Mouse (Mus musculus) ES-Bruce4 (cell line): ENCODE measurements at regions not wholly inside any gene's neighbourhood (a gene's known extent, or its start where the extent isn't known, plus 50 kb on each side); places are given as distances from the start of the nearest gene placed in this dataset.

Experiments
- H3K27ac ChIP-seq: 2 replicates; pipeline ENCODE4 v1.5.1; 2012; ENCODE audit warnings: low read length, inconsistent platforms; ENCODE audit not compliant: insufficient read depth
- H3K27me3 ChIP-seq: 2 replicates; pipeline ENCODE4 v1.6.1; 2012; ENCODE audit warnings: mild to moderate bottlenecking, low read length, inconsistent platforms; ENCODE audit not compliant: control insufficient read depth, poor library complexity, insufficient read depth, severe bottlenecking
- H3K36me3 ChIP-seq: 2 replicates; pipeline ENCODE4 v1.6.1; 2012; ENCODE audit warnings: inconsistent platforms, mild to moderate bottlenecking, low read length, moderate library complexity; ENCODE audit not compliant: control insufficient read depth, poor library complexity, insufficient read depth, severe bottlenecking
- H3K4me1 ChIP-seq: one replicate; pipeline ENCODE4 v1.8.1; 2011; ENCODE audit warnings: low read length; ENCODE audit not compliant: control insufficient read depth, insufficient read depth
- H3K4me3 ChIP-seq: 2 replicates; pipeline ENCODE4 v1.5.1; 2011; ENCODE audit warnings: low read depth, mild to moderate bottlenecking, low read length
- H3K9ac ChIP-seq: 2 replicates; pipeline ENCODE4 v1.6.1; 2012; ENCODE audit warnings: low read depth, mild to moderate bottlenecking, inconsistent platforms; ENCODE audit not compliant: poor library complexity, severe bottlenecking
- H3K9me3 ChIP-seq: replicated peaks from 2 replicates; pipeline ENCODE4 v1.6.1; 2012; ENCODE audit warnings: mild to moderate bottlenecking, low read length, inconsistent platforms; ENCODE audit not compliant: control insufficient read depth, poor library complexity, insufficient read depth, severe bottlenecking
- CTCF ChIP-seq: IDR thresholded peaks from one replicate; pipeline ENCODE4 v1.8.1; 2011; ENCODE audit warnings: low read depth, low read length
- EP300 ChIP-seq: IDR thresholded peaks from 2 replicates; pipeline ENCODE4 v1.6.1; 2011; ENCODE audit warnings: low read depth, low read length; ENCODE audit not compliant: insufficient read depth
- POLR2A ChIP-seq: IDR thresholded peaks from one replicate; pipeline ENCODE4 v1.8.1; 2011; ENCODE audit warnings: low read length; ENCODE audit not compliant: insufficient read depth

- Histone ChIP-seq H3K36me3 (no peaks in the 10 kb centered on the region), H3K27me3 (no peaks in the 10 kb centered on the region; the same call in 1 of the 2 replicates), H3K27ac (no peak overlapping the region), H3K9me3 (no peaks in the 10 kb centered on the region), H3K9ac (no peak overlapping the region), H3K4me1 (no peaks in the 10 kb centered on the region), H3K4me3 (no peak overlapping the region)
- TF ChIP-seq POLR2A (no peak), EP300 (no peak), CTCF (no peak)
Observed at GRCm38 (mm10) chr16:91174401-91174800, 50.9 kb upstream of the Olig2 start.
